Mouse (Mus musculus) cortical plate, adult 2 months (tissue): ENCODE measurements around the gene Patj.

Experiments used
- CTCF ChIP-seq: fragments of 200-500 bp; IDR thresholded peaks from 2 replicates; pipeline ENCODE4 v1.5.1; 2011; ENCODE audit warnings: mild to moderate bottlenecking, control low read depth, low read length; ENCODE audit not compliant: insufficient read depth; ENCODE audit errors: extremely low read depth
- POLR2A ChIP-seq: fragments of 200-500 bp; IDR thresholded peaks from 2 replicates; pipeline ENCODE4 v1.6.1; 2011; ENCODE audit warnings: mild to moderate bottlenecking, low read length, control low read depth; ENCODE audit not compliant: insufficient read depth; ENCODE audit errors: extremely low read depth

GRCm38 (mm10) chr4:98688520-98688919 lies 292.9 kb downstream of the Patj start:
- TF ChIP-seq POLR2A = no peak
- no peak for TF ChIP-seq CTCF
